Comparison of ENCODE assay signal across 9 mouse cellular contexts in genomic region chr5:96912781-96913180, GRCm38 (mm10).
A peak's percentile ranks its signal among the peaks of the same experiment; 100 is the strongest.
DNase-seq lines count a peak whose midpoint lies in the region; ATAC-seq and TF ChIP-seq lines count a peak whose summit lies in the region.
"Had no signal": no experiment of that assay in that cellular context is flagged by ENCODE, and none has a peak within 500 bp of the region (broad histone marks: within the 10 kb centered on the region; RNA-seq: fewer than 3 reads in every experiment).

No protein-coding gene starts in this region.

- no peak for TF ChIP-seq CTCF in thymus, adult 2 months (IDR thresholded peaks at IDR 0.05; ENCODE audit: borderline replicate concordance, control insufficient read depth, extremely low read depth, insufficient read depth, low read length, poor library complexity)
- TF ChIP-seq CTCF in liver, adult 2 months (IDR thresholded peaks at IDR 0.05; ENCODE audit: low read depth, low read length), result no peak

- no peaks in the 10 kb centered on the region for H3K36me3 ChIP-seq in thymus, adult 2 months (ENCODE audit: control insufficient read depth, insufficient read depth, low read length)
- H3K36me3 ChIP-seq in liver, adult 2 months (ENCODE audit: control insufficient read depth, insufficient read depth, low read length), result no peaks in the 10 kb centered on the region
- no peaks in the 10 kb centered on the region for H3K36me3 ChIP-seq in forebrain, embryonic 11.5 days (ENCODE audit: control insufficient read depth, insufficient read depth, low read length)
- H3K36me3 ChIP-seq: neural tube, embryonic 15.5 days had no signal

- no peaks in the 10 kb centered on the region for H3K9me3 ChIP-seq in forebrain, embryonic 11.5 days (ENCODE audit: control insufficient read depth, low read length)
- H3K9me3 ChIP-seq: neural tube, embryonic 15.5 days had no signal

- H3K27me3 ChIP-seq in thymus, adult 2 months (ENCODE audit: control insufficient read depth, insufficient read depth, low read length), result no peaks in the 10 kb centered on the region
- no peaks in the 10 kb centered on the region for H3K27me3 ChIP-seq in liver, adult 2 months (ENCODE audit: control insufficient read depth, insufficient read depth, low read length)
- H3K27me3 ChIP-seq in forebrain, embryonic 11.5 days (ENCODE audit: control insufficient read depth, insufficient read depth, low read length), result no peaks in the 10 kb centered on the region
- H3K27me3 ChIP-seq: neural tube, embryonic 15.5 days had no signal

- no peak overlapping the region for H3K4me3 ChIP-seq in thymus, adult 2 months (ENCODE audit: control insufficient read depth, insufficient read depth, low read length)
- no peak overlapping the region for H3K4me3 ChIP-seq in liver, adult 2 months (ENCODE audit: insufficient read depth, low read depth, low read length)
- H3K4me3 ChIP-seq in forebrain, embryonic 11.5 days (ENCODE audit: low read depth, low read length), result no peak overlapping the region
- H3K4me3 ChIP-seq: neural tube, embryonic 15.5 days had no signal

- peaks cover 27% of the 10 kb centered on the region for H3K4me1 ChIP-seq in thymus, adult 2 months (replicated peaks; ENCODE audit: control insufficient read depth, insufficient read depth, low read length)
- peaks cover 5% of the 10 kb centered on the region for H3K4me1 ChIP-seq in liver, adult 2 months (ENCODE audit: control insufficient read depth, insufficient read depth, low read length)
- no peaks in the 10 kb centered on the region for H3K4me1 ChIP-seq in forebrain, embryonic 11.5 days (replicated peaks; ENCODE audit: control insufficient read depth, insufficient read depth, low read length)

- H3K9ac ChIP-seq in liver, adult 2 months (ENCODE audit: low read depth, low read length), result no peak overlapping the region
- H3K9ac ChIP-seq in forebrain, embryonic 11.5 days (ENCODE audit: low read length), result no peak overlapping the region
- H3K9ac ChIP-seq: neural tube, embryonic 15.5 days had no signal

- intact Hi-C loops in heart, postnatal 14 days (cut with DNase I), result no loop called here

- no peak for TF ChIP-seq POLR2A in thymus, adult 2 months (IDR thresholded peaks at IDR 0.05; ENCODE audit: control insufficient read depth, extremely low read depth, insufficient read depth, low read length, poor library complexity)
- no peak for TF ChIP-seq POLR2A in liver, adult 2 months (IDR thresholded peaks at IDR 0.05; ENCODE audit: extremely low read depth, insufficient read depth, low read length)

- no peak overlapping the region for H3K4me2 ChIP-seq in forebrain, embryonic 11.5 days (ENCODE audit: low read depth, low read length, severe bottlenecking)
- H3K4me2 ChIP-seq: neural tube, embryonic 15.5 days had no signal

- 10% methylated on average over 4 of the region's 4 CpGs for WGBS in thymus, adult 2 months
- 71% methylated on average over 4 of the region's 4 CpGs for WGBS in liver, adult 2 months
- 94% methylated on average over 4 of the region's 4 CpGs for WGBS in forebrain, embryonic 11.5 days

- no peaks in the 10 kb centered on the region for H3K79me2 ChIP-seq in liver, adult 2 months (ENCODE audit: control insufficient read depth, insufficient read depth, low read length)

- H3K27ac ChIP-seq in thymus, adult 2 months (ENCODE audit: control insufficient read depth, insufficient read depth, low read length), result no peak overlapping the region
- H3K27ac ChIP-seq in liver, adult 2 months (replicated peaks; ENCODE audit: insufficient read depth, low read depth, low read length), result peak overlapping the region; percentile 85
- no peak overlapping the region for H3K27ac ChIP-seq in forebrain, embryonic 11.5 days (ENCODE audit: low read depth, low read length)
- H3K27ac ChIP-seq: neural tube, embryonic 15.5 days had no signal

- ATAC-seq in forebrain, embryonic 11.5 days (replicated peaks; ENCODE audit: low FRiP score), result no peak

- peak; percentile 33 to 48 for DNase-seq in heart, adult 9 months (ENCODE audit: low spot score in 2 of 2)
- DNase-seq in heart, postnatal 14 days, result no peak
- peak; percentile 27 for DNase-seq in thymus, adult 2 months
- no peak for DNase-seq in thymus, postnatal 4 days
- no peak for DNase-seq in liver, adult 2 months (ENCODE audit: extremely low read depth, low read depth, low spot score)
- no peak for DNase-seq in urinary bladder, postnatal 10 days (ENCODE audit: low spot score)
- DNase-seq in forebrain, embryonic 11.5 days (ENCODE audit: low spot score), result no peak
- DNase-seq in gastrocnemius, postnatal 10 days, result no peak

Comparison
In these comparisons a context has a peak if more than half of its experiments do, and no peak if none do; other contexts are left out.
1. DNase-seq: peak in heart, adult 9 months (2 of 2) and thymus, adult 2 months (single experiment); none in heart, postnatal 14 days (0 of 2), thymus, postnatal 4 days (single experiment), liver, adult 2 months (single experiment), urinary bladder, postnatal 10 days (single experiment), forebrain, embryonic 11.5 days (single experiment) and gastrocnemius, postnatal 10 days (single experiment).